Mouse (Mus musculus) midbrain, postnatal 0 days (tissue): ENCODE results near the gene Glrp1. TPM values are rescaled to one million over a fixed set of nuclear protein-coding genes. Genes with fewer than 3 reads are reported as not detected.

Experiments used
- ATAC-seq: fragments of 200-750 bp; cut with Nextera tagmentation; 2 replicates; pipeline ENCODE4 v1.8.0; 2017; ENCODE audit warnings: moderate number of reproducible peaks, mild to moderate bottlenecking, moderate TSS enrichment, moderate library complexity; ENCODE audit not compliant: low FRiP score
- DNase-seq: peaks from one replicate; pipeline ENCODE4 v3.0.0-alpha.2; 2015; ENCODE audit warnings: low spot score
- H3K27ac ChIP-seq: fragments of 300-500 bp; sonication (generic); 2 replicates; pipeline ENCODE4 v1.5.1; 2014; ENCODE audit warnings: low read depth, mild to moderate bottlenecking, low read length, mixed read lengths
- H3K27me3 ChIP-seq: fragments of 300-500 bp; sonication (generic); 2 replicates; pipeline ENCODE4 v1.6.1; 2014; ENCODE audit warnings: low read length, control low read depth, mixed read lengths; ENCODE audit not compliant: insufficient read depth
- H3K36me3 ChIP-seq: fragments of 300-500 bp; sonication (generic); 2 replicates; pipeline ENCODE4 v1.6.1; 2014; ENCODE audit warnings: low read length, control low read depth, mixed read lengths; ENCODE audit not compliant: insufficient read depth
- H3K4me1 ChIP-seq: fragments of 300-500 bp; sonication (generic); 2 replicates; pipeline ENCODE4 v1.6.1; 2014; ENCODE audit warnings: mild to moderate bottlenecking, control low read depth, antibody characterized with exemption, low read length, mixed read lengths; ENCODE audit not compliant: insufficient read depth
- H3K4me2 ChIP-seq: fragments of 300-500 bp; sonication (generic); 2 replicates; pipeline ENCODE4 v1.6.1; 2014; ENCODE audit warnings: low read depth, mild to moderate bottlenecking, low read length, mixed read lengths; ENCODE audit not compliant: poor library complexity, severe bottlenecking
- H3K4me3 ChIP-seq: fragments of 300-500 bp; sonication (generic); 2 replicates; pipeline ENCODE4 v1.5.1; 2014; ENCODE audit warnings: low read depth, mild to moderate bottlenecking, low read length, moderate library complexity
- H3K9ac ChIP-seq: fragments of 300-500 bp; sonication (generic); replicated peaks from 2 replicates; pipeline ENCODE4 v1.6.1; 2014; ENCODE audit warnings: mild to moderate bottlenecking, low read length, moderate library complexity, mixed read lengths; ENCODE audit not compliant: poor library complexity, severe bottlenecking
- H3K9me3 ChIP-seq: fragments of 300-500 bp; sonication (generic); 2 replicates; pipeline ENCODE4 v1.6.1; 2016; ENCODE audit warnings: low read length, control low read depth
- CTCF ChIP-seq: IDR thresholded peaks from 2 replicates; pipeline ENCODE4 v1.5.1; 2016; ENCODE audit warnings: antibody characterized with exemption, mild to moderate bottlenecking
- WGBS: fragments of 180-500 bp; shearing (Covaris S2); extraction: QIAGEN DNeasy Blood & Tissue Kit; methylation state at CpG from one replicate; pipeline ENCODE4 v1.1.7; 2014; 5-methylcytosine and 5-hydroxymethylcytosine counted together
- polyA plus RNA-seq: library from polyadenylated mRNA; unstranded; fragments of >200 nt; fragmentation: Nextera tagmentation; extraction: Ambion mirVana; gene quantifications from 2 replicates; pipeline ENCODE4 v1.2.1, GENCODE M21; 2015
- total RNA-seq: library from RNA; depleted of rRNA; stranded (reverse); fragments of >200 nt; gene quantifications from 2 replicates; pipeline ENCODE4 v1.2.3, GENCODE M21; 2014

The Glrp1 gene
- total and polyA plus RNA-seq, 2 experiments from 2014 or later: 0.07 TPM; not detected in 1

DNA sequence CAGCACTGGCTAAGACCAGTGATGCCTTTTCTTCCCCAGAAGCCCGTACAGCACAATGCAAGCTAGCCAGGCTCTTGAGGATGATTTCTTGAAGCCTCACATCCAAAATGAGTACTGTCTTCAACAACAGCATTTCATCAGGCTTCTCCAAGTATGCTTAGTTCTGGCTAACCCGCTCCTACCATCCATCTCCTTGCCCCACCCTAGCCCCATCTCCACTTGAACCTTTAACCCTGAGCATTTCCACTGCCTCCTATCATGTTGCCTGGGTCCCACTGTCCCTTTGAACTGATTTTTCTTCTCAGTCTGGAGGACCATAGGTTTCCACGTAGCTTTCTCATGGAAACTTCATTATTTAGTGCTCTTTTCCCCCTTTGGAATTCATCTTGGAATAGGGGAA lies 17.5 kb downstream of the Glrp1 start:
- 81% methylated on average over 3 of the region's 3 CpGs for WGBS

DNA sequence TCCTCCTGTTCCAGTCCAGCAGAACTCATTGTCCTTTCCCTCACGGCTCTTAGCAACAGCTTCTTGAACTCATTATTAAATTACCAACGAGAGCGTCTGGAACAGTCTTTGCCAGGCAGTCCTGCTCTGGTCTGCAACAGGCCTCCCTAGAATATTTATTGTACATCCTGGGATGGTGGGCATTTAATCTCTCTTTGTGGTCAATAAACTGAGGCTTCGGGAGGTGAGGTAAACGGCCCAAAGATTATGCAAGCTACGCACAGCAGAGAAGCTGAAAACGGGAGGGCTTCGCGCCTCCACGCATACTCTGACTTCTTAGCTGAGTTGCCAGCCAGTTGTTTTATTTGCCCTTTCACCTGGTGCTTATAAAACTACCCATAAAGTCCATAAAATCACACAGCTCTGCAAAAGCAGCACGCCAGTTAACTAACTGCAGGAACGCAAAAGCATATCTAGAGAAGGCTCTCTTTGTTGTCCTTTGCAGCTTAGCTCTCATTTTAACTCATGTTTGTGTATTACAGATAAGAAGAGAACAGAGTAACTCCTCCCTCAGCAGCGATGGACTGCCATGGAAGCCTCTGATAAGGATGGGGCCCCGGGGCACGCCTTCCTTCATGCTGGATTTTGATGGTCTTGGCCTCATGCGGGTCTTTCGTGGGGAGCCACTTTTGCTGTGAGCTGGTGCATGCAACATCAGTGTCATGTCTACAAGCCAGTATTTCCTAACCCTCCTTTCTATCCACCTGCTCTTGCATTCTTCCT lies 18.1 kb downstream of the Glrp1 start:
- WGBS: 66% methylated on average over 17 of the region's 17 CpGs
- TF ChIP-seq CTCF: no peak

More for the DNA sequence above, 17.5 kb downstream of the Glrp1 start:
- Histone ChIP-seq H3K27me3 (no peaks in the 10 kb centered on the region), H3K4me2 (no peak overlapping the region), H3K9me3 (no peaks in the 10 kb centered on the region), H3K9ac (no peak overlapping the region), H3K36me3 (no peaks in the 10 kb centered on the region), H3K4me1 (no peaks in the 10 kb centered on the region), H3K4me3 (no peak overlapping the region), H3K27ac (no peak overlapping the region)
- no peak for ATAC-seq
- TF ChIP-seq CTCF: no peak
- DNase-seq: no peak

DNA sequence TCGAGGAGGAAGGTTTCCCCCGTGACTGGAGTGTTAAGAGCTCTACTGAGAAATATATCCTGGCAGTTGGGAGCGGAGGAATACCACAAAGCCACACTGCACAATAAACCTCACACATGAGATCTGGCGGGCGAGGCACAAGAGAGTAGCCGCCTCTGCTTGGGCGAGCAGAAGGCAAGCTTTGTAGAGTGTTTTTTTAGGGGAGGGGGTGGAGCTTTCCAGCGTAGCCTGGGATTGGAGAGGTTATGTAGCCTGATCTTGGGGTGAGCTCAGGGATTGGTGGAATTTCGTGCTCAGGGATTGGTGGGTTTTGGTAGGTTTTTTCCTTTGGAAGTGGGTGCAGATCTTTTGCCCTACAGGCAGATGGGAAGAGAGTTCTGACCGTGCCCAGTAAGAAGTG lies 19.7 kb downstream of the Glrp1 start:
- DNase-seq: no peak
- H3K4me3 ChIP-seq: no peak overlapping the region
- no peaks in the 10 kb centered on the region for H3K4me1 ChIP-seq
- H3K27ac ChIP-seq: no peak overlapping the region
- H3K27me3 ChIP-seq: no peaks in the 10 kb centered on the region
- no peaks in the 10 kb centered on the region for H3K9me3 ChIP-seq
- no peak overlapping the region for H3K9ac ChIP-seq
- no peaks in the 10 kb centered on the region for H3K36me3 ChIP-seq
- ATAC-seq: no peak
- no peak overlapping the region for H3K4me2 ChIP-seq
- TF ChIP-seq CTCF: no peak
- 87% methylated on average over 10 of the region's 10 CpGs for WGBS

More for the DNA sequence above, 18.1 kb downstream of the Glrp1 start:
- Histone ChIP-seq H3K4me1 (no peaks in the 10 kb centered on the region), H3K9ac (no peak overlapping the region), H3K27ac (no peak overlapping the region), H3K9me3 (no peaks in the 10 kb centered on the region), H3K4me3 (no peak overlapping the region), H3K36me3 (no peaks in the 10 kb centered on the region), H3K4me2 (no peak overlapping the region), H3K27me3 (no peaks in the 10 kb centered on the region)
- DNase-seq: no peak
- ATAC-seq: no peak

DNA sequence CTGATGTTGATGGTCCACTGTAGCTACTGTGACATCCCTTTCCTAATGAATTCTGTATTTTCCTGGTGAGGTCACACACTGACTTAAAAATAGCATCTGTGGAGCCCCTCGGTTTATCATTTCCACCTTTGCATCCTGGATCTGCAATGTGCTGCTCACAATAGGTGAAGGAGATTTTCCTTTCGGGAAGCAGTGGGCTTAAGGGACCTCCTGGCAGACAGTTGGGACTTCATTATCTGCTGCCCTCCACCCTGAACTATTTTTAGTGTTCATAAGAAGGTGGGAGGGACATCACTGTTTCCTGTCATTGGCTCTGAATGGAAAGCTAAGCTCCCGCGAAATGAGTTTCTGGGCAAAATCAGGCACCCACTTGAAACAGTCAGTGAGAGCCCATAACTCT lies 20.9 kb downstream of the Glrp1 start:
- Histone ChIP-seq H3K27ac (no peak overlapping the region), H3K9me3 (no peaks in the 10 kb centered on the region), H3K9ac (no peak overlapping the region), H3K4me1 (no peaks in the 10 kb centered on the region), H3K27me3 (no peaks in the 10 kb centered on the region), H3K4me2 (no peak overlapping the region), H3K36me3 (no peaks in the 10 kb centered on the region), H3K4me3 (no peak overlapping the region)
- DNase-seq (no peak), ATAC-seq (no peak)
- TF ChIP-seq CTCF: no peak
- WGBS: 24% methylated on average over 4 of the region's 4 CpGs

DNA sequence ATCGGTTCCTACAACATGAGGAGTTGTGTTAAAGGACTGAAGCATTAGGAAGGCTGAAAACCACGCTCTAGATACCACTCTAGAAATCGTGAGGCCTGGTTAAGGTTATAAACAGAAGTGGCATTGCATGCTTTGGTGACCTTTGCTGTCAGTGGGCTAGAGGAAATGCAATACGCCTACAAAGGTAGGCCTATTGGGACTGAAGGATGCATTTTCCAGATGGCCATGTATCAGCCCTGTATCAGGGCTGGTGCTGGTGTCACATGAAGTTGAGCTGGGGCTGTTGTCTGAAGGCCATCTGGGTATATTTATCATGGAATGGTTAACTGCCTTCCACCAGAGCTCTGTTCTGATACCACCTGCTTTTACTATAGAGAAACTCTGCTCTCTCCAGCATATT lies 23.5 kb downstream of the Glrp1 start:
- H3K27ac ChIP-seq: no peak overlapping the region
- no peaks in the 10 kb centered on the region for H3K36me3 ChIP-seq
- H3K4me3 ChIP-seq: no peak overlapping the region
- no peak overlapping the region for H3K9ac ChIP-seq
- no peaks in the 10 kb centered on the region for H3K27me3 ChIP-seq
- H3K9me3 ChIP-seq: no peaks in the 10 kb centered on the region
- H3K4me2 ChIP-seq: no peak overlapping the region
- ATAC-seq: no peak
- no peak for DNase-seq
- 85% methylated on average over 4 of the region's 4 CpGs for WGBS
- no peak for TF ChIP-seq CTCF
- H3K4me1 ChIP-seq: no peaks in the 10 kb centered on the region; the same call in 1 of the 2 replicates

DNA sequence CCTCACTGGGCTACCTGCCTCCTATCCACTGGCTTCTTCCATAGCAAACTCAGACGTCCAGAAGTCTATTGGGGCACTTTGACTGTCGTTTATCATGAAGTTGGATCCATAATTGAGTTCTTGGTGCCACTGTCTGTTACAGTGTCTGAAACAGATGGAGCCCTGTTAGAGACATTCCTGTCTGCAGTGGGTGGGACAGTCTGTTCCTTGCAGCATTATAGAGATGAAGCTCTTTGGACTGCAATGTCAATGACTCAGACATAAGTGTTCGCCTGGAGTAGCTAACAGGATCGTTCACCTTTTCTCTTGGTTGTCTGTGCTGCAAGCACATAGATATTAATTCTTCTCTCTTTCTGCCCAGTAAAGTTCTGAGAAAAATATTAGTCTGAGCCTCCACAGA lies 25.8 kb downstream of the Glrp1 start:
- TF ChIP-seq CTCF: no peak
- no peaks in the 10 kb centered on the region; the same call in 1 of the 2 replicates for H3K4me1 ChIP-seq
- DNase-seq (no peak), ATAC-seq (no peak)
- no peaks in the 10 kb centered on the region for H3K36me3 ChIP-seq
- H3K4me3 ChIP-seq: no peak overlapping the region
- H3K27me3 ChIP-seq: no peaks in the 10 kb centered on the region
- no peak overlapping the region for H3K27ac ChIP-seq
- H3K9ac ChIP-seq: no peak overlapping the region
- H3K4me2 ChIP-seq: no peak overlapping the region
- no peaks in the 10 kb centered on the region for H3K9me3 ChIP-seq
- whole genome bisulfite sequencing: 80% methylated on average over 4 of the region's 4 CpGs
